Mouse (Mus musculus) midbrain, embryonic 12.5 days (tissue): ENCODE results near the gene Gkn1. TPM values are rescaled to one million over a fixed set of nuclear protein-coding genes. Genes with fewer than 3 reads are reported as not detected.

Experiments
- ATAC-seq: fragments of 200-750 bp; cut with Nextera tagmentation; 2 replicates; pipeline ENCODE4 v1.8.0; 2017; ENCODE audit warnings: low read depth, moderate TSS enrichment, moderate library complexity; ENCODE audit not compliant: low FRiP score
- H3K27ac ChIP-seq: fragments of 300-500 bp; sonication (generic); replicated peaks from 2 replicates; pipeline ENCODE4 v1.5.1; 2016; ENCODE audit warnings: mild to moderate bottlenecking
- H3K27me3 ChIP-seq: fragments of 300-500 bp; sonication (generic); 2 replicates; pipeline ENCODE4 v1.6.1; 2016; ENCODE audit warnings: mild to moderate bottlenecking
- H3K36me3 ChIP-seq: fragments of 300-500 bp; sonication (generic); 2 replicates; pipeline ENCODE4 v1.6.1; 2016
- H3K4me1 ChIP-seq: fragments of 300-500 bp; sonication (generic); 2 replicates; pipeline ENCODE4 v1.6.1; 2016
- H3K4me2 ChIP-seq: fragments of 300-500 bp; sonication (generic); replicated peaks from 2 replicates; pipeline ENCODE4 v1.6.1; 2016; ENCODE audit warnings: mild to moderate bottlenecking, moderate library complexity
- H3K4me3 ChIP-seq: fragments of 300-500 bp; sonication (generic); 2 replicates; pipeline ENCODE4 v1.5.1; 2016; ENCODE audit warnings: mild to moderate bottlenecking
- H3K9ac ChIP-seq: fragments of 300-500 bp; sonication (generic); replicated peaks from 2 replicates; pipeline ENCODE4 v1.6.1; 2016; ENCODE audit warnings: mild to moderate bottlenecking, moderate library complexity
- H3K9me3 ChIP-seq: fragments of 300-500 bp; sonication (generic); 2 replicates; pipeline ENCODE4 v1.6.1; 2016; ENCODE audit warnings: mild to moderate bottlenecking
- WGBS: fragments of 180-500 bp; shearing (Covaris S2); methylation state at CpG from one replicate; pipeline ENCODE4 v1.1.7; 2016; 5-methylcytosine and 5-hydroxymethylcytosine counted together
- polyA plus RNA-seq: library from polyadenylated mRNA; unstranded; fragments of >200 nt; fragmentation: Nextera tagmentation; extraction: Ambion mirVana; gene quantifications from 2 replicates; pipeline ENCODE4 v1.2.1, GENCODE M21; 2016

The Gkn1 gene
- polyA plus RNA-seq, 1 experiment from 2014 or later = not detected

GRCm38 (mm10) chr6:87316966-87317365 lies 33.8 kb downstream of the Gkn1 start:
- 91% methylated on average over 8 of the region's 8 CpGs for WGBS
- no peak overlapping the region for H3K4me3 ChIP-seq
- 0 out of 2 replicates have a peak, but pooled peaks cover 1% of the 10 kb centered on the region for H3K36me3 ChIP-seq
- ATAC-seq = no peak
- H3K27me3 ChIP-seq = no peaks in the 10 kb centered on the region
- no peak overlapping the region for H3K4me2 ChIP-seq
- no peak overlapping the region for H3K9ac ChIP-seq
- no peaks in the 10 kb centered on the region for H3K9me3 ChIP-seq
- H3K4me1 ChIP-seq = no peaks in the 10 kb centered on the region; the same call in 1 of the 2 replicates
- H3K27ac ChIP-seq = no peak overlapping the region

- H3K4me3 ChIP-seq = no peak overlapping the region
- no peak for ATAC-seq
- no peak overlapping the region for H3K4me2 ChIP-seq
- no peaks in the 10 kb centered on the region for H3K9me3 ChIP-seq
- no peaks in the 10 kb centered on the region for H3K27me3 ChIP-seq
- H3K36me3 ChIP-seq = peaks cover 21% of the 10 kb centered on the region; the same call in 1 of the 2 replicates
- H3K27ac ChIP-seq = no peak overlapping the region
- H3K4me1 ChIP-seq = no peaks in the 10 kb centered on the region; the same call in 1 of the 2 replicates
- H3K9ac ChIP-seq = no peak overlapping the region
- 89% methylated on average over 4 of the region's 4 CpGs for WGBS
These were observed 38.0 kb downstream of the Gkn1 start for GRCm38 (mm10) chr6:87312761-87313160.

GRCm38 (mm10) chr6:87304486-87304885 lies 46.3 kb downstream of the Gkn1 start:
- no peak for ATAC-seq
- peaks cover 8% of the 10 kb centered on the region for H3K4me1 ChIP-seq

GRCm38 (mm10) chr6:87302746-87303145 lies 48.0 kb downstream of the Gkn1 start:
- peaks cover 8% of the 10 kb centered on the region for H3K4me1 ChIP-seq
- no peaks in the 10 kb centered on the region for H3K9me3 ChIP-seq
- no peak overlapping the region for H3K27ac ChIP-seq
- no peaks in the 10 kb centered on the region; the same call in 1 of the 2 replicates for H3K36me3 ChIP-seq
- no peaks in the 10 kb centered on the region for H3K27me3 ChIP-seq
- no peak overlapping the region for H3K9ac ChIP-seq
- H3K4me2 ChIP-seq = no peak overlapping the region
- no peak overlapping the region for H3K4me3 ChIP-seq
- WGBS = 66% methylated on average over 5 of the region's 5 CpGs
- ATAC-seq = no peak

More at GRCm38 (mm10) chr6:87304486-87304885, 46.3 kb downstream of the Gkn1 start:
- H3K4me2 ChIP-seq = no peak overlapping the region
- H3K4me3 ChIP-seq = no peak overlapping the region
- H3K36me3 ChIP-seq = peaks cover 5% of the 10 kb centered on the region
- H3K9me3 ChIP-seq = no peaks in the 10 kb centered on the region
- WGBS = 87% methylated on average over 8 of the region's 8 CpGs
- H3K27me3 ChIP-seq = no peaks in the 10 kb centered on the region
- no peak overlapping the region for H3K9ac ChIP-seq
- H3K27ac ChIP-seq = no peak overlapping the region

GRCm38 (mm10) chr6:87301991-87302390 lies 48.8 kb downstream of the Gkn1 start:
- Histone ChIP-seq H3K4me2 (no peak overlapping the region), H3K9ac (no peak overlapping the region), H3K9me3 (no peaks in the 10 kb centered on the region), H3K4me3 (no peak overlapping the region), H3K27me3 (no peaks in the 10 kb centered on the region), H3K27ac (no peak overlapping the region), H3K4me1 (peaks cover 8% of the 10 kb centered on the region), H3K36me3 (no peaks in the 10 kb centered on the region; the same call in 1 of the 2 replicates)
- no peak for ATAC-seq
- WGBS = 39% methylated on average over 4 of the region's 4 CpGs

Other genes starting within 250 kb of the Gkn1 start
- gene D6Ertd527e, start 246.2 kb downstream of the Gkn1 start, polyA plus RNA-seq = 0.21 TPM in 1 of 2 replicates, not detected in the other
- 4.3 and 5.6 TPM in 2 replicates for gene Antxr1, start 15.1 kb downstream of the Gkn1 start, polyA plus RNA-seq
- not detected in 2 replicates for gene Gkn2, start 22.4 kb upstream of the Gkn1 start, polyA plus RNA-seq
- not detected in 2 replicates for gene Gkn3, start 38.0 kb upstream of the Gkn1 start, polyA plus RNA-seq
- gene Bmp10, start 78.1 kb upstream of the Gkn1 start, polyA plus RNA-seq = not detected in 2 replicates
- 2.0 and 2.6 TPM in 2 replicates for gene Arhgap25, start 182.3 kb upstream of the Gkn1 start, polyA plus RNA-seq
- gene Prokr1, start 239.8 kb upstream of the Gkn1 start, polyA plus RNA-seq = 3.0 and 3.4 TPM in 2 replicates